In the genomic region with DNA sequence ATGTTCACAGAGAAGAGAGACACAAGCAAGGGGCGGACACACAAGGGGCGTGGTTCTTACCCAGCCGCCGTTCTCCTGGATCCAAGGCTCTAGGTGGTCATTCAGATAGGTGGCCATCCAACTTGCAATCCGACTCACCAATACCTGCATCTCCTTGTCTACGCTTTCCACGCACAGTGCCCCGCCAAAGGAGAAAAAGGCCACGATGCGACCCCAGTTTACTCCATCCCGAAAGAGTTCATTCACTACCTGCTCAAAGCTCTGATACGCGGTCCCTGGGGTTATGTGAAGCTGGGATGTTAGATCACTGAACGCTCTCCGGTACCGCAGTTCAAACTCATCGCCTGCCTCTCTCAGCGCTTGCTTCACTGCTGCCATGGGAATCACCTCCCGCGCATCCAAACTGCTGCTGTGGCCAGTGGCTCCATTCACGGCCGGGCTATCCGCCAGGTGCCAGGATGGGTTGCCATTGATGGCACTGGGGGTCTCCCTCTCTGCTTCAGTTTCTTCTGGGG, we compare ENCODE assay signal across 8 mouse cellular contexts. TPM values are rescaled to one million over a fixed set of nuclear protein-coding genes. Genes with fewer than 3 reads are reported as not detected.
A peak's percentile ranks its signal among the peaks of the same experiment; 100 is the strongest.
DNase-seq lines count a peak whose midpoint lies in the region; ATAC-seq and TF ChIP-seq lines count a peak whose summit lies in the region.

No protein-coding gene starts in this region.

- H3K79me3 ChIP-seq in C2C12 (ENCODE audit: low read depth), result peaks cover 57% of the 10 kb centered on the region

- peaks cover 61% of the 10 kb centered on the region for H3K79me2 ChIP-seq in C2C12 (ENCODE audit: control insufficient read depth, insufficient read depth)
- peaks cover 20% of the 10 kb centered on the region; the same call in 1 of the 2 replicates for H3K79me2 ChIP-seq in liver, adult 2 months (ENCODE audit: control insufficient read depth, insufficient read depth, low read length)

- ATAC-seq in cerebellum, adult (ENCODE audit: insufficient number of reproducible peaks, low FRiP score, low TSS enrichment), result no peak

- H3K27me3 ChIP-seq in C2C12 (ENCODE audit: control insufficient read depth, insufficient read depth, insufficient read length), result no peaks in the 10 kb centered on the region
- no peaks in the 10 kb centered on the region for H3K27me3 ChIP-seq in liver, adult 2 months (ENCODE audit: control insufficient read depth, insufficient read depth, low read length)
- no peaks in the 10 kb centered on the region for H3K27me3 ChIP-seq in small intestine, adult 2 months (ENCODE audit: control insufficient read depth, insufficient read depth, low read length)

- peaks cover 32% of the 10 kb centered on the region for H3K36me3 ChIP-seq in C2C12 (ENCODE audit: control insufficient read depth, insufficient read depth)
- H3K36me3 ChIP-seq in liver, adult 2 months (ENCODE audit: control insufficient read depth, insufficient read depth, low read length), result peaks cover 1% of the 10 kb centered on the region; the same call in 1 of the 2 replicates
- H3K36me3 ChIP-seq in small intestine, adult 2 months (ENCODE audit: control insufficient read depth, insufficient read depth, low read length), result 0 out of 2 replicates have a peak, but pooled peaks cover 1% of the 10 kb centered on the region

- peak; percentile 58 for DNase-seq in cerebellum, adult 11 months
- DNase-seq in induced T-regulatory cell, adult 2 months (ENCODE audit: low read depth), result peak; percentile 59
- peak; percentile 38 for DNase-seq in liver, adult 2 months (ENCODE audit: extremely low read depth, low read depth, low spot score)
- DNase-seq in spleen, postnatal 4 days (ENCODE audit: low spot score in 2 of 2), result no peak

- 16% methylated on average over 23 of the region's 23 CpGs for WGBS in liver, adult 2 months
- 32% methylated on average over 23 of the region's 23 CpGs for WGBS in small intestine, adult 2 months

- H3K9ac ChIP-seq in liver, adult 2 months (ENCODE audit: low read depth, low read length), result peak overlapping the region; percentile 8

- peak overlapping the region; percentile 74 for H3K4me3 ChIP-seq in C2C12 (ENCODE audit: insufficient read depth, poor library complexity, severe bottlenecking)
- peak overlapping the region; percentile 95 for H3K4me3 ChIP-seq in embryonic fibroblast, embryonic 13.5 days (ENCODE audit: insufficient read depth, low read length)
- peak overlapping the region; percentile 84 for H3K4me3 ChIP-seq in liver, adult 2 months (ENCODE audit: insufficient read depth, low read depth, low read length)
- H3K4me3 ChIP-seq in small intestine, adult 2 months (ENCODE audit: low read depth, low read length), result peak overlapping the region; percentile 69

- peak overlapping the region; percentile 67 for H3K27ac ChIP-seq in embryonic fibroblast, embryonic 13.5 days (ENCODE audit: insufficient read depth, low read length)
- peak overlapping the region; percentile 95 for H3K27ac ChIP-seq in liver, adult 2 months (replicated peaks; ENCODE audit: insufficient read depth, low read depth, low read length)
- H3K27ac ChIP-seq in small intestine, adult 2 months (ENCODE audit: insufficient read depth, low read depth, low read length), result peak overlapping the region; percentile 91

- TF ChIP-seq CTCF in C2C12 (IDR thresholded peaks at IDR 0.05; ENCODE audit: control insufficient read depth, insufficient read depth, insufficient read length), result no peak
- no peak for TF ChIP-seq CTCF in embryonic fibroblast, embryonic 13.5 days (IDR thresholded peaks at IDR 0.05; ENCODE audit: borderline replicate concordance, insufficient read depth, low read length)
- TF ChIP-seq CTCF in liver, adult 2 months (IDR thresholded peaks at IDR 0.05; ENCODE audit: low read depth, low read length), result no peak
- no peak for TF ChIP-seq CTCF in small intestine, adult 2 months (IDR thresholded peaks at IDR 0.05; ENCODE audit: extremely low read depth, insufficient read length, insufficient replicate concordance, low read depth, low read length)

- TF ChIP-seq POLR2A in embryonic fibroblast, embryonic 13.5 days (IDR thresholded peaks at IDR 0.05; ENCODE audit: low read depth, low read length), result peak; percentile 25; the same call in 1 of the 2 replicates
- no peak for TF ChIP-seq POLR2A in liver, adult 2 months (IDR thresholded peaks at IDR 0.05; ENCODE audit: extremely low read depth, insufficient read depth, low read length)
- TF ChIP-seq POLR2A in small intestine, adult 2 months (IDR thresholded peaks at IDR 0.05; ENCODE audit: low read depth, low read length), result no peak

- peak overlapping the region; percentile 42 for H3ac ChIP-seq in C2C12 (ENCODE audit: control insufficient read depth, insufficient read length, low read depth)

- peaks cover 11% of the 10 kb centered on the region for H3K4me1 ChIP-seq in embryonic fibroblast, embryonic 13.5 days (ENCODE audit: control insufficient read depth, insufficient read depth, low read length)
- peaks cover 19% of the 10 kb centered on the region for H3K4me1 ChIP-seq in liver, adult 2 months (ENCODE audit: control insufficient read depth, insufficient read depth, low read length)
- peaks cover 30% of the 10 kb centered on the region; the same call in 1 of the 2 replicates for H3K4me1 ChIP-seq in small intestine, adult 2 months (ENCODE audit: control insufficient read depth, insufficient read depth, insufficient read length, low read length)

TF ChIP-seq in C2C12, 6 proteins besides CTCF, POLR2A, EP300 and RAD21:
- TF ChIP-seq USF1 (IDR thresholded peaks at IDR 0.05; ENCODE audit: low read depth) (no peak), MYOD1 (IDR thresholded peaks at IDR 0.05; ENCODE audit: control insufficient read depth, insufficient read length, low read depth) (no peak), CEBPB (IDR thresholded peaks at IDR 0.05; ENCODE audit: low read depth) (no peak), MYOG (IDR thresholded peaks at IDR 0.05; ENCODE audit: control insufficient read depth, extremely low read depth, insufficient read length) (no peak), MAX (IDR thresholded peaks at IDR 0.05) (no peak), FOSL1 (IDR thresholded peaks at IDR 0.05; ENCODE audit: insufficient read depth, low read length, poor library complexity, severe bottlenecking) (no peak)
TF ChIP-seq in C2C12: peak in this region for 0.

RNA-seq across cellular contexts. Expression of gene Bcl2l1, which starts 2.1 kb away (rescaled TPM):
- polyA plus RNA-seq in C2C12 (2012; fragmentation: generic; extraction: Trizol), result 67.3 TPM
- polyA plus RNA-seq in embryonic fibroblast, embryonic 13.5 days (2011; ENCODE audit: insufficient read length, low read depth, missing spikeins), result 51.2 and 71.7 TPM in 2 replicates
- 14.9 and 16.1 TPM in 2 replicates for total RNA-seq in liver, adult 2 months (2014; rRNA removed)
- polyA plus RNA-seq in liver, adult 2 months (2012; rRNA removed), result 30.4 and 33.8 TPM in 2 replicates
- 20.7 and 53.8 TPM in 2 replicates for polyA plus RNA-seq in small intestine, adult 2 months (2012; rRNA removed)

RNA-seq across cellular contexts. Expression of gene Tpx2, which starts 18.3 kb away (rescaled TPM):
- 54.8 TPM for polyA plus RNA-seq in C2C12 (2012; fragmentation: generic; extraction: Trizol)
- 62.3 and 82.9 TPM in 2 replicates for polyA plus RNA-seq in embryonic fibroblast, embryonic 13.5 days (2011; ENCODE audit: insufficient read length, low read depth, missing spikeins)
- 0.18 and 1.1 TPM in 2 replicates for total RNA-seq in liver, adult 2 months (2014; rRNA removed)
- polyA plus RNA-seq in liver, adult 2 months (2012; rRNA removed), result 0.04 TPM in 1 of 2 replicates, not detected in the other
- polyA plus RNA-seq in small intestine, adult 2 months (2012; rRNA removed), result 0.52 and 1.3 TPM in 2 replicates

Comparison
In these comparisons a context has a peak if more than half of its experiments do, and no peak if none do; other contexts are left out.
1. DNase-seq: peak in cerebellum, adult 11 months (single experiment), induced T-regulatory cell, adult 2 months (single experiment) and liver, adult 2 months (single experiment); none in spleen, postnatal 4 days (0 of 2).
2. RNA of gene Tpx2, which starts 18.3 kb away (polyA plus RNA-seq): 62.3 to 82.9 TPM in embryonic fibroblast, embryonic 13.5 days and 54.8 TPM in C2C12 (single experiment); 0.52 to 1.3 TPM in small intestine, adult 2 months and 0.04 TPM in liver, adult 2 months; every median in the first group is over 10 times any median in the second.
3. Peak in every context shown above with its lines, with median percentiles within 50 percentile points of each other: H3K4me3 ChIP-seq and H3K27ac ChIP-seq.